Mouse (Mus musculus) testis, adult 2 months (tissue): ENCODE results near the gene Ankzf1. TPM values are rescaled to one million over a fixed set of nuclear protein-coding genes. Genes with fewer than 3 reads are reported as not detected.

Source experiments
- H3K27ac ChIP-seq: fragments of 200-500 bp; 2 replicates; pipeline ENCODE4 v1.5.1; 2012; ENCODE audit warnings: low read depth, low read length; ENCODE audit not compliant: control insufficient read depth, insufficient read depth
- H3K27me3 ChIP-seq: fragments of 200-500 bp; 2 replicates; pipeline ENCODE4 v1.6.1; 2012; ENCODE audit warnings: mild to moderate bottlenecking, low read length, moderate library complexity; ENCODE audit not compliant: control insufficient read depth, insufficient read depth
- H3K36me3 ChIP-seq: fragments of 200-500 bp; 2 replicates; pipeline ENCODE4 v1.6.1; 2012; ENCODE audit warnings: mild to moderate bottlenecking, low read length; ENCODE audit not compliant: control insufficient read depth, insufficient read depth
- H3K4me1 ChIP-seq: fragments of 200-500 bp; 2 replicates; pipeline ENCODE4 v1.6.1; 2012; ENCODE audit warnings: low read length; ENCODE audit not compliant: control insufficient read depth, insufficient read depth
- H3K4me3 ChIP-seq: fragments of 200-500 bp; 2 replicates; pipeline ENCODE4 v1.5.1; 2012; ENCODE audit warnings: low read depth, mild to moderate bottlenecking, low read length, moderate library complexity, mixed read lengths; ENCODE audit not compliant: control insufficient read depth
- CTCF ChIP-seq: fragments of 200-500 bp; IDR thresholded peaks from 2 replicates; pipeline ENCODE4 v1.5.1; 2012; ENCODE audit warnings: low read depth, mild to moderate bottlenecking, inconsistent platforms, low read length, moderate library complexity; ENCODE audit not compliant: control insufficient read depth, insufficient read depth, insufficient replicate concordance
- POLR2A ChIP-seq: fragments of 200-500 bp; IDR thresholded peaks from 2 replicates; pipeline ENCODE4 v1.6.1; 2012; ENCODE audit warnings: low read depth, mild to moderate bottlenecking, inconsistent platforms, low read length, moderate library complexity; ENCODE audit not compliant: control insufficient read depth
- polyA plus RNA-seq: library from polyadenylated mRNA; depleted of rRNA; stranded (reverse); fragments of >200 nt; gene quantifications from 2 replicates; pipeline ENCODE4 v1.2.3, GENCODE M21; 2012

Gene Ankzf1
- polyA plus RNA-seq, 1 experiment: 5.4 TPM

- Histone ChIP-seq H3K4me3 (peak overlapping the region; percentile 88), H3K27ac (peak overlapping the region; percentile 82)
Observed at GRCm38 (mm10) chr1:75192452-75192851, 501 bp downstream of the Ankzf1 start.

GRCm38 (mm10) chr1:75201236-75201635, 9.3 kb downstream of the Ankzf1 start:
- no peak for TF ChIP-seq POLR2A
- TF ChIP-seq CTCF: no peak
- H3K27me3 ChIP-seq: no peaks in the 10 kb centered on the region
- no peaks in the 10 kb centered on the region for H3K4me1 ChIP-seq
- no peak overlapping the region for H3K4me3 ChIP-seq
- no peak overlapping the region for H3K27ac ChIP-seq
- no peaks in the 10 kb centered on the region for H3K36me3 ChIP-seq

More at GRCm38 (mm10) chr1:75192452-75192851, 501 bp downstream of the Ankzf1 start:
- TF ChIP-seq POLR2A: no peak
- TF ChIP-seq CTCF: no peak
- no peaks in the 10 kb centered on the region for H3K27me3 ChIP-seq
- peaks cover 1% of the 10 kb centered on the region; the same call in 1 of the 2 replicates for H3K36me3 ChIP-seq
- peaks cover 12% of the 10 kb centered on the region for H3K4me1 ChIP-seq

- peaks cover 2% of the 10 kb centered on the region; the same call in 1 of the 2 replicates for H3K36me3 ChIP-seq
- no peaks in the 10 kb centered on the region for H3K27me3 ChIP-seq
- peak overlapping the region; percentile 41 for H3K27ac ChIP-seq
- TF ChIP-seq POLR2A: 0 out of 2 replicates have a peak, but pooled peaks have one; percentile 23
- no peak for TF ChIP-seq CTCF
- H3K4me3 ChIP-seq: peak overlapping the region; percentile 90
- peaks cover 9% of the 10 kb centered on the region for H3K4me1 ChIP-seq
Observed at GRCm38 (mm10) chr1:75208967-75209678, 17.2 kb downstream of the Ankzf1 start.

- TF ChIP-seq POLR2A (peak; percentile 97), CTCF (no peak)
- H3K4me1 ChIP-seq: peaks cover 9% of the 10 kb centered on the region
- peaks cover 2% of the 10 kb centered on the region; the same call in 1 of the 2 replicates for H3K36me3 ChIP-seq
- H3K27ac ChIP-seq: peak within 1 kb of the TSS; percentile 97
- H3K4me3 ChIP-seq: peak within 1 kb of the TSS; percentile 99
- H3K27me3 ChIP-seq: no peaks in the 10 kb centered on the region
Observed at GRCm38 (mm10) chr1:75210136-75211087, 18.5 kb downstream of the Ankzf1 start, which contains the start of the genes Glb1l and Stk16. TSS of gene Glb1l (minus strand) at chr1:75210813. TSS of gene Stk16 (plus strand) at chr1:75210838.

- no peaks in the 10 kb centered on the region for H3K27me3 ChIP-seq
- no peak for TF ChIP-seq POLR2A
- TF ChIP-seq CTCF: no peak
- H3K27ac ChIP-seq: peak overlapping the region; percentile 97
- H3K36me3 ChIP-seq: peaks cover 2% of the 10 kb centered on the region; the same call in 1 of the 2 replicates
- peak overlapping the region; percentile 99 for H3K4me3 ChIP-seq
- peaks cover 9% of the 10 kb centered on the region for H3K4me1 ChIP-seq
Observed at GRCm38 (mm10) chr1:75211141-75211708, 19.3 kb downstream of the Ankzf1 start.

GRCm38 (mm10) chr1:75212542-75212941, 20.6 kb downstream of the Ankzf1 start:
- Histone ChIP-seq H3K4me3 (no peak overlapping the region), H3K4me1 (peaks cover 9% of the 10 kb centered on the region), H3K27ac (no peak overlapping the region), H3K27me3 (no peaks in the 10 kb centered on the region), H3K36me3 (peaks cover 2% of the 10 kb centered on the region; the same call in 1 of the 2 replicates)
- TF ChIP-seq CTCF: no peak
